Mouse (Mus musculus) cortical plate, adult 2 months (tissue): ENCODE measurements around the gene Ttc7b.

ENCODE experiments used
- CTCF ChIP-seq: fragments of 200-500 bp; IDR thresholded peaks from 2 replicates; pipeline ENCODE4 v1.5.1; 2011; ENCODE audit warnings: mild to moderate bottlenecking, control low read depth, low read length; ENCODE audit not compliant: insufficient read depth; ENCODE audit errors: extremely low read depth
- POLR2A ChIP-seq: fragments of 200-500 bp; IDR thresholded peaks from 2 replicates; pipeline ENCODE4 v1.6.1; 2011; ENCODE audit warnings: mild to moderate bottlenecking, low read length, control low read depth; ENCODE audit not compliant: insufficient read depth; ENCODE audit errors: extremely low read depth

- no peak for TF ChIP-seq POLR2A
- TF ChIP-seq CTCF: no peak
Measured at GRCm38 (mm10) chr12:100538445-100539157, 18.0 kb upstream of the Ttc7b start.
